Mouse (Mus musculus): ENCODE data around the gene Fam227b. TPM values are rescaled to one million over a fixed set of nuclear protein-coding genes. Genes with fewer than 3 reads are reported as not detected.

Fam227b gene
- polyA plus RNA-seq, 1 experiment from 2014 or later = not detected

- Histone ChIP-seq H3K9ac (ENCODE audit: low read depth, low read length) (no peak overlapping the region), H3K9me3 (ENCODE audit: control insufficient read depth, low read length) (no peaks in the 10 kb centered on the region), H3K27me3 (ENCODE audit: control insufficient read depth, insufficient read depth, low read length) (no peaks in the 10 kb centered on the region), H3K4me1 (ENCODE audit: control insufficient read depth, insufficient read depth, low read length) (no peaks in the 10 kb centered on the region), H3K4me2 (replicated peaks; ENCODE audit: low read depth, low read length) (no peak overlapping the region), H3K36me3 (ENCODE audit: control insufficient read depth, insufficient read depth, low read length) (peaks cover 16% of the 10 kb centered on the region; the same call in 1 of the 2 replicates), H3K27ac (ENCODE audit: low read depth, low read length) (no peak overlapping the region), H3K4me3 (ENCODE audit: low read length) (no peak overlapping the region)
- WGBS = 93% methylated on average over 5 of the region's 5 CpGs
- ATAC-seq (ENCODE audit: low FRiP score, low TSS enrichment) = no peak
These were observed 13.6 kb upstream of the Fam227b start for GRCm38 (mm10) chr2:126165277-126166018.

GRCm38 (mm10) chr2:126147723-126148122 lies 4.1 kb downstream of the Fam227b start:
- Histone ChIP-seq H3K4me1 (ENCODE audit: control insufficient read depth, insufficient read depth, low read length) (no peaks in the 10 kb centered on the region), H3K4me3 (ENCODE audit: low read length) (no peak overlapping the region), H3K27me3 (ENCODE audit: control insufficient read depth, insufficient read depth, low read length) (no peaks in the 10 kb centered on the region), H3K27ac (ENCODE audit: low read depth, low read length) (no peak overlapping the region), H3K9me3 (ENCODE audit: control insufficient read depth, low read length) (no peaks in the 10 kb centered on the region), H3K4me2 (replicated peaks; ENCODE audit: low read depth, low read length) (no peak overlapping the region), H3K36me3 (ENCODE audit: control insufficient read depth, insufficient read depth, low read length) (no peaks in the 10 kb centered on the region), H3K9ac (ENCODE audit: low read depth, low read length) (no peak overlapping the region)
- no peak for ATAC-seq (ENCODE audit: low FRiP score, low TSS enrichment)

- no peak overlapping the region for H3K4me2 ChIP-seq (replicated peaks; ENCODE audit: low read depth, low read length)
- no peak overlapping the region for H3K9ac ChIP-seq (ENCODE audit: low read depth, low read length)
- 90% methylated on average over 4 of the region's 4 CpGs for WGBS
- no peak for ATAC-seq (ENCODE audit: low FRiP score, low TSS enrichment)
- no peak overlapping the region for H3K4me3 ChIP-seq (ENCODE audit: low read length)
- H3K36me3 ChIP-seq (ENCODE audit: control insufficient read depth, insufficient read depth, low read length) = no peaks in the 10 kb centered on the region
- H3K27ac ChIP-seq (ENCODE audit: low read depth, low read length) = no peak overlapping the region
- H3K27me3 ChIP-seq (ENCODE audit: control insufficient read depth, insufficient read depth, low read length) = no peaks in the 10 kb centered on the region
- H3K9me3 ChIP-seq (ENCODE audit: control insufficient read depth, low read length) = no peaks in the 10 kb centered on the region
- H3K4me1 ChIP-seq (ENCODE audit: control insufficient read depth, insufficient read depth, low read length) = no peaks in the 10 kb centered on the region
These were observed 57.2 kb downstream of the Fam227b start for GRCm38 (mm10) chr2:126094616-126095015.

GRCm38 (mm10) chr2:126090432-126090831 lies 61.4 kb downstream of the Fam227b start:
- no peaks in the 10 kb centered on the region for H3K27me3 ChIP-seq (ENCODE audit: control insufficient read depth, insufficient read depth, low read length)
- H3K4me1 ChIP-seq (ENCODE audit: control insufficient read depth, insufficient read depth, low read length) = no peaks in the 10 kb centered on the region
- no peaks in the 10 kb centered on the region for H3K9me3 ChIP-seq (ENCODE audit: control insufficient read depth, low read length)
- H3K36me3 ChIP-seq (ENCODE audit: control insufficient read depth, insufficient read depth, low read length) = no peaks in the 10 kb centered on the region
- H3K4me3 ChIP-seq (ENCODE audit: low read length) = no peak overlapping the region
- no peak overlapping the region for H3K4me2 ChIP-seq (replicated peaks; ENCODE audit: low read depth, low read length)
- no peak overlapping the region for H3K9ac ChIP-seq (ENCODE audit: low read depth, low read length)
- 74% methylated on average over 5 of the region's 5 CpGs for WGBS
- ATAC-seq (ENCODE audit: low FRiP score, low TSS enrichment) = no peak
- H3K27ac ChIP-seq (ENCODE audit: low read depth, low read length) = no peak overlapping the region

- Histone ChIP-seq H3K4me1 (ENCODE audit: control insufficient read depth, insufficient read depth, low read length) (no peaks in the 10 kb centered on the region), H3K4me3 (ENCODE audit: low read length) (no peak overlapping the region), H3K36me3 (ENCODE audit: control insufficient read depth, insufficient read depth, low read length) (no peaks in the 10 kb centered on the region), H3K9me3 (ENCODE audit: control insufficient read depth, low read length) (no peaks in the 10 kb centered on the region), H3K9ac (ENCODE audit: low read depth, low read length) (no peak overlapping the region), H3K27me3 (ENCODE audit: control insufficient read depth, insufficient read depth, low read length) (no peaks in the 10 kb centered on the region), H3K4me2 (replicated peaks; ENCODE audit: low read depth, low read length) (no peak overlapping the region), H3K27ac (ENCODE audit: low read depth, low read length) (no peak overlapping the region)
- no peak for ATAC-seq (ENCODE audit: low FRiP score, low TSS enrichment)
- WGBS = 80% methylated on average over 8 of the region's 8 CpGs
These were observed 65.6 kb downstream of the Fam227b start for GRCm38 (mm10) chr2:126086187-126086586.

- no peak overlapping the region for H3K27ac ChIP-seq (ENCODE audit: low read depth, low read length)
- WGBS = 74% methylated on average over 3 of the region's 3 CpGs
- H3K4me2 ChIP-seq (replicated peaks; ENCODE audit: low read depth, low read length) = no peak overlapping the region
- no peaks in the 10 kb centered on the region for H3K36me3 ChIP-seq (ENCODE audit: control insufficient read depth, insufficient read depth, low read length)
- no peaks in the 10 kb centered on the region for H3K4me1 ChIP-seq (ENCODE audit: control insufficient read depth, insufficient read depth, low read length)
- ATAC-seq (ENCODE audit: low FRiP score, low TSS enrichment) = no peak
- H3K9me3 ChIP-seq (ENCODE audit: control insufficient read depth, low read length) = no peaks in the 10 kb centered on the region
- no peak overlapping the region for H3K9ac ChIP-seq (ENCODE audit: low read depth, low read length)
- no peak overlapping the region for H3K4me3 ChIP-seq (ENCODE audit: low read length)
- no peaks in the 10 kb centered on the region for H3K27me3 ChIP-seq (ENCODE audit: control insufficient read depth, insufficient read depth, low read length)
These were observed 67.5 kb downstream of the Fam227b start for GRCm38 (mm10) chr2:126084326-126084725.

- Histone ChIP-seq H3K9me3 (ENCODE audit: control insufficient read depth, low read length) (no peaks in the 10 kb centered on the region), H3K9ac (ENCODE audit: low read depth, low read length) (no peak overlapping the region), H3K27ac (ENCODE audit: low read depth, low read length) (no peak overlapping the region), H3K27me3 (ENCODE audit: control insufficient read depth, insufficient read depth, low read length) (no peaks in the 10 kb centered on the region), H3K4me2 (replicated peaks; ENCODE audit: low read depth, low read length) (no peak overlapping the region), H3K4me1 (ENCODE audit: control insufficient read depth, insufficient read depth, low read length) (no peaks in the 10 kb centered on the region), H3K4me3 (ENCODE audit: low read length) (no peak overlapping the region), H3K36me3 (ENCODE audit: control insufficient read depth, insufficient read depth, low read length) (no peaks in the 10 kb centered on the region)
- WGBS = 62% methylated on average over 2 of the region's 2 CpGs
- ATAC-seq (ENCODE audit: low FRiP score, low TSS enrichment) = no peak
These were observed 72.7 kb downstream of the Fam227b start for GRCm38 (mm10) chr2:126079086-126079485.

- Histone ChIP-seq H3K4me2 (replicated peaks; ENCODE audit: low read depth, low read length) (no peak overlapping the region), H3K4me3 (ENCODE audit: low read length) (no peak overlapping the region), H3K27ac (ENCODE audit: low read depth, low read length) (no peak overlapping the region), H3K36me3 (ENCODE audit: control insufficient read depth, insufficient read depth, low read length) (no peaks in the 10 kb centered on the region), H3K9ac (ENCODE audit: low read depth, low read length) (no peak overlapping the region), H3K27me3 (ENCODE audit: control insufficient read depth, insufficient read depth, low read length) (no peaks in the 10 kb centered on the region), H3K9me3 (ENCODE audit: control insufficient read depth, low read length) (no peaks in the 10 kb centered on the region), H3K4me1 (ENCODE audit: control insufficient read depth, insufficient read depth, low read length) (no peaks in the 10 kb centered on the region)
- ATAC-seq (ENCODE audit: low FRiP score, low TSS enrichment) = no peak
- 96% methylated on average over 6 of the region's 6 CpGs for WGBS
These were observed 75.3 kb downstream of the Fam227b start for GRCm38 (mm10) chr2:126076506-126076905.

- no peak overlapping the region for H3K4me2 ChIP-seq (replicated peaks; ENCODE audit: low read depth, low read length)
- H3K27me3 ChIP-seq (ENCODE audit: control insufficient read depth, insufficient read depth, low read length) = no peaks in the 10 kb centered on the region
- no peak overlapping the region for H3K27ac ChIP-seq (ENCODE audit: low read depth, low read length)
- H3K9ac ChIP-seq (ENCODE audit: low read depth, low read length) = no peak overlapping the region
- no peak for ATAC-seq (ENCODE audit: low FRiP score, low TSS enrichment)
- no peaks in the 10 kb centered on the region for H3K4me1 ChIP-seq (ENCODE audit: control insufficient read depth, insufficient read depth, low read length)
- H3K36me3 ChIP-seq (ENCODE audit: control insufficient read depth, insufficient read depth, low read length) = no peaks in the 10 kb centered on the region
- WGBS = 89% methylated on average over 4 of the region's 4 CpGs
- no peak overlapping the region for H3K4me3 ChIP-seq (ENCODE audit: low read length)
- no peaks in the 10 kb centered on the region for H3K9me3 ChIP-seq (ENCODE audit: control insufficient read depth, low read length)
These were observed 78.1 kb downstream of the Fam227b start for GRCm38 (mm10) chr2:126073744-126074143.
